Mouse (Mus musculus): ENCODE measurements at regions not wholly inside any gene's neighbourhood (a gene's known extent, or its start where the extent isn't known, plus 50 kb on each side); places are given as distances from the start of the nearest gene placed in this dataset.

DNA sequence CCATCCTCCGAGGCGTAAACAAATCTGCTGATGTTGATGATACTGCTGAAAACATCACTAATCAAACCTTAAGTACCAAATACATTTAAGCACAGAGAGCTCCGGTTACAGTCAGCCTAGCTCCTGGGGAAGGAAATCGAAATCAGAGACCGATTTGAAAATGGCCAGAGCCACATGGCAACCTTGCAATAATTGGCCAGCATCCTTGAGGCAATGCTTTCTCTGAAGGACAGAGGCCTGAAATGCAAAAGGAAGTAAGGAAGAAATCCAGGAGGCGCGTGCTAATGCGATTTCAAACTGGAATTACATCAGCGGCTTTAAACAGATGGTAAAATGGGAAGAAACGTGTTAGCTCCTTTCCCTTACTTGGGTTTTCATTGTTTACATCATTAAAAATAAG lies 177.1 kb downstream of the Sec61b start:
- TF ChIP-seq CTCF (IDR thresholded peaks at IDR 0.05; ENCODE audit: borderline replicate concordance, control insufficient read depth, extremely low read depth, insufficient read depth, low read length, poor library complexity) (no peak), POLR2A (IDR thresholded peaks at IDR 0.05; ENCODE audit: control insufficient read depth, extremely low read depth, insufficient read depth, low read length, poor library complexity) (no peak)
